Mouse (Mus musculus) spleen, postnatal 36 days (tissue): ENCODE data around the gene Fscn2.
A peak's percentile ranks its signal among the peaks of the same experiment; 100 is the strongest.
"Not testable (repeated sequence)": the region's sequence is repeated elsewhere in the genome, so short reads cannot be mapped to it uniquely, and the experiment has no call there.

Source experiments
- DNase-seq, 2 experiments: peaks; one replicate each; pipeline ENCODE4 v3.0.0; 2022; ENCODE audit warnings: low spot score in 2 of 2, mixed read lengths in 1 of 2

Gene Fscn2

GRCm38 (mm10) chr11:120346383-120347034, 14.8 kb upstream of the Fscn2 start:
- DNase-seq: not testable (repeated sequence)

GRCm38 (mm10) chr11:120347301-120347700, 14.0 kb upstream of the Fscn2 start:
- peak in 1 of 2 experiments; percentile 53 for DNase-seq

GRCm38 (mm10) chr11:120347791-120348683, 13.3 kb upstream of the Fscn2 start, which contains the start of gene Actg1:
Actg1 (minus strand) TSS chr11:120348542.
- DNase-seq: peak; percentile 83 to 87

GRCm38 (mm10) chr11:120348684-120349370, 12.5 kb upstream of the Fscn2 start:
- DNase-seq: peak; percentile 43 to 65

GRCm38 (mm10) chr11:120349371-120349985, 11.9 kb upstream of the Fscn2 start:
- DNase-seq: peak; percentile 37 to 46

GRCm38 (mm10) chr11:120349986-120350702, 11.2 kb upstream of the Fscn2 start:
- peak; percentile 91 for DNase-seq

- DNase-seq: peak in 1 of 2 experiments; percentile 38
Measured at GRCm38 (mm10) chr11:120350711-120351110, 10.6 kb upstream of the Fscn2 start.

- no peak for DNase-seq
Measured at GRCm38 (mm10) chr11:120351250-120352092, 9.9 kb upstream of the Fscn2 start.

GRCm38 (mm10) chr11:120352093-120352350, 9.3 kb upstream of the Fscn2 start:
- not testable (repeated sequence) for DNase-seq

GRCm38 (mm10) chr11:120352571-120353290, 8.6 kb upstream of the Fscn2 start:
- no peak for DNase-seq

GRCm38 (mm10) chr11:120353500-120354303, 7.6 kb upstream of the Fscn2 start:
- DNase-seq: peak; percentile 84 to 86

- DNase-seq: no peak
Measured at GRCm38 (mm10) chr11:120354304-120355276, 6.7 kb upstream of the Fscn2 start.

- DNase-seq: no peak
Measured at GRCm38 (mm10) chr11:120355277-120356039, 5.9 kb upstream of the Fscn2 start.

GRCm38 (mm10) chr11:120356319-120356840, 5.0 kb upstream of the Fscn2 start:
- no peak for DNase-seq

GRCm38 (mm10) chr11:120356900-120357299, 4.4 kb upstream of the Fscn2 start:
- DNase-seq: no peak

GRCm38 (mm10) chr11:120357791-120358401, 3.4 kb upstream of the Fscn2 start:
- DNase-seq: no peak
